Mouse (Mus musculus): ENCODE measurements around the gene Galnt9. TPM values are rescaled to one million over a fixed set of nuclear protein-coding genes. Genes with fewer than 3 reads are reported as not detected.

The Galnt9 gene
- total RNA-seq (2017), result 0.81 and 0.86 TPM in 2 replicates

DNA sequence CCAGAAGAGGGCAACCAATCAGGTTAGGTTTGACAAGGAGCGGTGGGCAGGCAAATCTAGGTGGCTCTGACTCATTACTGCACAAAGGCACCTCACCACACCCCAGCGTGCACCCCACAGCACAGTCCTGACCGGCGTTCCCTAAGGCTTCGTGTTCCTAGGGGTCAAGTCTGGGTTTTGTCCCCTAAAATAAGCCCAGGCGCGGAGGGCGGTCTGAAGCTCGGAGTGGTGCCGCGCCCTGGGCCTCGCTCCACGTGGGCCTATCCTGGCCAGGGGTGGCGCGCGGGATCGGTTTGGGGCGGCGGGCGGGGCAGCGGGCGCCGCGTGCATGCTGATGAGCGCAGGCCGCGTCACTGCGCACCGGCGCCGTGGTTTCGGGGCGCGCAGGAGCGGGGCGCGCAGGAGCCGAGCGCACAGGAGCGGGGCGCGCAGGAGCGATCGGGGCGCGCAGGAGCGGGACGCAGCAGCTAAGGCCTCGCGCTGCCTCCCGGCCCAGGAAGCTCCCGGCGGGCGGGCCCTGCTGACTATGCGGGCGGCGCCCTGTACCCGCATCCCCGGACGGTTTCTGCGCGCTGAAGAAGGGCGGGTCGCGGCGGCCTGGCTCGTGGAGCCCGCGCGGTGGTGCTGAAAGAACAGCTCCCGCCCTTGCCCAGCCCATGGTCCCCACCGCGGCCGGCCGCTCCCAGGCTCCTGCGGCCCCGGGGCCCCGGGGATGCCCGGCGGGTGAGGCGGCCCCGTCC is at the start of gene Galnt9:
Gene Galnt9 (plus strand): TSS at position 405 of the 740 bp plus-strand sequence.
- no peak for ATAC-seq (ENCODE audit: extremely low read depth, insufficient number of reproducible peaks, low FRiP score, poor library complexity, severe bottlenecking)

DNA sequence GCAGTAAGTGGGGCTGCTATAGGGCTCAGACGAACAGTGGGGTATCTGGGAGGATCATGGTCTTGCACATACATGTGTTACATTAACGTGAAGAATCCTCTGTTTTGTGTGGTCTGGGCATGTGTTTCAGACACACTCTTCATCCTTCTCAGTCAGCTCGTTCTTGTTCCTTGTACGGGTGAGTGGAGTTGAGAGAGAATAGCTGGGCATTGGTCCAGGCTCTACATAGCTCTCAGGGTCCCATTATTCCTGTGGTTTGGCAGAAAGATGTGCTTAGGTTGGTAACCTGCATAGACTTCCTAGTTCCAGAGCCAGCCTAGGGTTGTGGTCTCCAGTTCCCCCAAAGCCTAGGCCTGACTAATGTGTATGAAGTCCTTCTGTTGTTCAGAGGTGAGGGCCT is 49.8 kb upstream of the Galnt9 start:
- ATAC-seq (ENCODE audit: extremely low read depth, insufficient number of reproducible peaks, low FRiP score, poor library complexity, severe bottlenecking), result no peak

DNA sequence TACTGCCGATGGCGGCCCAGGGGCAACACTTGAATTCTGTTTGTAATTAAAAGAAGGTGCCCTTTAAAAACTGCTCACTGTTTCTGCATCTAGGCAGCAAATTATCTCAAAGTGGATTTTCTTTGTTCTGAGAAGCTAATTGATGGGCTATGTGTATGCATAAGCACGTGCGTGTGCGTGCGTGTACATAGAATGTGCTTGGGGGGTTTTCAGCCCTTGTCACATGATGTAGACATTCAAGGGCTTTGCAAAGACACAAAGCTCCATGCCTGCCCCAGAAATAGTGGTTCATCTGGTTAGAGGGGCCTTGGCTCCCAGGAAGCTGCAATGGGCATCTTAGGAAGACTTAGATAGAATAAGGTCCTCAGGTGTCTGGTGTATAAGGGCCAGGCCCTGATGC is 49.1 kb upstream of the Galnt9 start:
- ATAC-seq (ENCODE audit: extremely low read depth, insufficient number of reproducible peaks, low FRiP score, poor library complexity, severe bottlenecking), result no peak

DNA sequence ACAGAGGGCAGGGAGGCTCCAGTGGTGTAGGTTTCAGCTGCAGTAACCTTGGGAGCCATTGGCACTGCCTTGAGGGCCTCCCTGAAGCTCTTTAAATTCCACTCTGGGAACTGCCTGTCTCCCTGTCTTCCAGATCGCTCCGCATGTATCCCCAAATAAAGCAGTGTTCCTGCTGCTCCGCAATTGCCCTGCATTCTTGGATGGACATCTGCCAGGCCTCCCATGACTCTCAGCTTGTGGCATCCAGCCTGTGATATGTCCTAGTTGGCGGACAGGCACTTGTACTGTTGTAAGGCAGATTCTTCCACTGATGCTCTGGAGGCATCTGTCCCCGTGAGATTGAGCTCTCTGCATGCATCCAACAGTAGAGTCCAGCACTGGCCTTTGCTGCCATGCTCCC is 46.6 kb upstream of the Galnt9 start:
- no peak for ATAC-seq (ENCODE audit: extremely low read depth, insufficient number of reproducible peaks, low FRiP score, poor library complexity, severe bottlenecking)

DNA sequence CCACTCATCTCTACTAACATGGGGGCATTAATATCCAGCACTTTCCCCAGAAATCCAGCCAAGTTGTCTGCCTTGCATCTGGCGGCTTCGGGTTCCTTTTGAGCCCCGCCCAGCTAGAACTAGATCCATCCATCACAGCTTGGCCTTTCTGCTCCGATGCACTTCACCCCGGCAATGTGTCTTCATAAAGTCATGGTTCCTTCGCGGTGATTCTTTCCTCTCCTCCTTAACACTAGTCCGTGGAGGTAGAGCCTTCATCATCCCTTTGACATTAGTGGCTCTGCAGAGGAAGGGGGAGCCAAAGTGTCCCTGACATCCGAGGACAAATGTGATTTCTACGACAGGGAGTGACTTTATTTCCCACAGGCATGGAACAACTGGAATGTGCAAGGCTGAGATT is 46.1 kb upstream of the Galnt9 start:
- no peak for ATAC-seq (ENCODE audit: extremely low read depth, insufficient number of reproducible peaks, low FRiP score, poor library complexity, severe bottlenecking)

DNA sequence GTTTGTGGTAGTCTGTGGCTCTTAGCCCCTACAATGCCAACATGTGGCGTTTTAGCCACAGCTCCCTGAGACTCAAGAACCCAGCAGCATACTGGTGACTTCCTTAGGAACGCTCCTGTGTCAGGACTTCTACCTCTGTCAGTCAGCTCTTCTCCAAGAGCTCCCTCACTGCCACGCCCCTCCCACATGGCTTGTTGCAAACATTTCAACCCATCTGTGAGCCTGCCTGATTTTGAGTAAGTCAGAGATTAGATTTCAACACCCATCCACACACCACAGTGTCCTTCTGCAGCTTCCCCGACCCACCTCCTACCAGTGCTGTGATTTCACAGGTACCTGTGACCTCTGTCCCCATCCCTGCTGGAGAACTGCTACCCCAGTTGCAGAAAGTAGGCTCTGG is 43.9 kb upstream of the Galnt9 start:
- ATAC-seq (ENCODE audit: extremely low read depth, insufficient number of reproducible peaks, low FRiP score, poor library complexity, severe bottlenecking), result no peak

DNA sequence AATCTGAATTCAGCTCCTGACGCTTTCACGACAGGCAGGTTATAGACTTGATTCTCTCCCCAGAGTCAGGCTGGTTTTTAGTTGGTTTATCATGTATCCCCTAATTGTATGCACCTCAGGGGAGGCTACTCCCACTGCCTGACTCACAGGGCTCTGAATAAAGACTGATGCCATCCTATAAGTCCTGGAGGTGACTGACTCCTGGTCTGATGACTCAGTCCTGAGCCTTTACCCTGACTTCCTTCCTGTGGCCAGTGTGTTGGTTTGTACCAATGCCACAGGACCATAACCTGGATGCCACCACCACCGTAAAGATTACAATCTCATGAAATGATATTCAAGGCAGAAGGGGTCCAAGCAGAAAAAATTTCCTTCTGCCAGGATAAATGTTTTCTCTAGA is 40.8 kb upstream of the Galnt9 start:
- no peak for ATAC-seq (ENCODE audit: extremely low read depth, insufficient number of reproducible peaks, low FRiP score, poor library complexity, severe bottlenecking)

DNA sequence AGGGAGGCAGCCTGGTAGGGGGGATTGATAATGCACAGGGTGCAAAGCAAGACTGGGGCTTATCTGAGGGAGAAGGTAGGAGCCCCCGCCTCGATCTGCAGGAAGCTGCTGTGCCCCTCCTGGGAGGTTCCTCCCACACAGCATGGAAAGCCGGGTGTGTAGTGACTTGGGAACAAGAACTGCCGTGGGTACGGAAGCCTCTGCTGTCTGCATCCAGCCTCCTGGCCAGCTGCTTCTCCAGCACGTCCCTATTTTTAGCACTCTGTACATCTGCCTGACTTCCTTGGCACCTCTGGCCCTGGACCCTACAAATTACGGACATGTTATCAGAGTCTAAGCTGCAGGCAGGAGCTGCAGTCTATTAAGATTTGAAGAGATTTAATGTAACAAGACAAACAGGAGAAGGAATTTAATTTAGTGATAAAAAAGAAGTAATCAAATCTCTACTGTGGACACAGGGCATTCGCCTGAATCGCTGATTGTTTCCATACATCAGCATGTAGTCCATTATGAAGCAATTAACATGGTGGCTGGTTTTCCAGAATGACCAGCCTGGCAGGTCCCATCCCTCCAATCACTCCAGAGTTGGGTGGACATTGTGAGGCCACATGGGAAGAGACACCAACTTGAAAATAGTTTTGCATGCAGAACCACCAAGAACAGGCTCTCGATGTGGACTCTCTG is 38.4 kb upstream of the Galnt9 start:
- ATAC-seq (ENCODE audit: extremely low read depth, insufficient number of reproducible peaks, low FRiP score, poor library complexity, severe bottlenecking), result no peak

DNA sequence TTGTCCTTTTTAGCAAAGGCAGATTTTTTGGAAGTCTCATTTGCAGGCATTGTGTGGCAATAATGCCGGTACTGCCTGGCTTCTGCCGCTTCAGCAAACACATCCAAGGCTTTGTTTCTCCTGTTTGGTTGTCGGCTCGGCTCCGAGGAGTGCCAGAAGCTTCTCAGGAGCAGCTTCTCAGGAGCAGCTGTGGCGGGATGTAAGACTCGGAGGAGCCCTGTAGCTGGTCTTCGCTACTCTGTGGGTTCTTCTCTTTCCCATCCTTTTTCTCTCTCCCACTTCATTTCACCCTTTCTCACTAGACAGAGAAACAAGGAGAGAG is 37.9 kb upstream of the Galnt9 start:
- no peak for ATAC-seq (ENCODE audit: extremely low read depth, insufficient number of reproducible peaks, low FRiP score, poor library complexity, severe bottlenecking)

DNA sequence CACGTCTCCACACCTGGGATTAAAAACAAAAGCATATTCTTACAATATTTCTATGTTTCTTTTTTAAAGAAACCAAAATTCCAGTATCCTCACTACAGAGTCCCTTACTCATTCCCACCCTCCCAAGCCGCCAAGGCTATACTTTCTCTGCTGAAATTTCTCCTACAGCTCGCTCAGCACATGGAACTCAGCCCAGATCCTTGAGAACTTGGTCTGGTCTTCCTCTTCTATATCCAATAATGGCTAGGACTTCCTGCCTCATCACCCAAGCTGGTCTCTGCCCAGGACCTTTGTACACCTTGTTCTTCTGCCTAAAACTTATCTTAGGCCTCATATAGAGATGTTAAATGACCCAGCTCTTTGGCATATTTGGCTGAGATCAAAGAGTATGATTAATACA is 37.3 kb upstream of the Galnt9 start:
- no peak for ATAC-seq (ENCODE audit: extremely low read depth, insufficient number of reproducible peaks, low FRiP score, poor library complexity, severe bottlenecking)

DNA sequence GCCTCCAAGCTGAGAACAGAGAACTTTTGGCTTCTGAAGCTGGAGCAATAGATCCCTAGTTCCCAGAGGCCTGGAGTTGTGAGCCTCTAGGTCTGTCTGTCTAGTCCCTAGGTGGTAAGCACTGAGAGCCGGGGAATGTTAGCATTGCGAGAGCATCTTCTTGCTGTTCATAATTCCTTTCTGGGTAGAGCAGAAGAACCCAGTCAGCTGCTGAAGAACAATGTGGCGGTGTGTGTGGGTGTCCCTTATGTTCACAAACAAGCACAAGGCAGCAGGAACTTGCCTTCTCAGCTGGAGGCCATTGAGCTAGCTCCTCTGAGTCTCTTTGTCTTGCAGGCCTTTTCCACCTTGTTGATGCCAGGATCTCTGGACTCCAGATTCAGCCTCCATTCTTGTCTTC is 36.2 kb upstream of the Galnt9 start:
- ATAC-seq (ENCODE audit: extremely low read depth, insufficient number of reproducible peaks, low FRiP score, poor library complexity, severe bottlenecking), result no peak

DNA sequence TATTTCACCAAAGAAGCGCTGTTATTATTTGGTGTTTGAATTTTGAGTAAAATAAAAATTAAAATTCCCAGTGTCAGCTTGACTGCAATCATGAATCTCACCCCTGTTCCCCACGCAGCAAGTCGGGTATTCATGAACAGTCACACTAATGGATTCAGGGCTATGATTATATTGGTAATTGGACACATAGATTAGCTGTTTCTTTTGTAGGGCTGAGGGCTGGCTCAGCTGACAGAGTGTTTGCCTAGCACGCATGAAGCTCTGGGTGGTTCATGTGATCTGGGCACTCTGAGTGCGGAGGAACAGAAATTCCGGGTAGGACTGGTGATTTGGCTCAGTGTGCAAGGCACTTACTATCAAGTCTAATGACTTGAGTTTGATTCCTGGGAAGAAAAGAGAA is 33.8 kb upstream of the Galnt9 start:
- ATAC-seq (ENCODE audit: extremely low read depth, insufficient number of reproducible peaks, low FRiP score, poor library complexity, severe bottlenecking), result no peak

DNA sequence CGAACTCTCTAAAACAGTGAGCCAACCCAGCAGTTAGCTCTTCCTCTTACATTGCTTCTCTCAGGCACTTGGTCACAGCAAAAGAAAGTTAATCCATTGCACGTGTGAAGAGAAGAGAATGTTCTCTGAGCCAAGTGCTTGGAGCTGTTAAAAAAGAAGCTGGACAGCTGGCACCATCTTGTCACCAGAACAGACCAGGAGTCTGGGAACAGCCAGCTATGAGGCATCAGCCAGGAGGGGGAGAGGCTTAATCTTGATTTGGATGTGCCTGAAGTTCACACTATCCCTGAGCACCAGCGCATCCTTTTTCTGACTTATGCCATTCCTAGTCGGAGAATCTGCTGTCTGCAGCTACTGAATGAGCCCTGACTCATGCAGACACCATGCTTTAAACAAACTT is 30.4 kb upstream of the Galnt9 start:
- ATAC-seq (ENCODE audit: extremely low read depth, insufficient number of reproducible peaks, low FRiP score, poor library complexity, severe bottlenecking), result no peak

DNA sequence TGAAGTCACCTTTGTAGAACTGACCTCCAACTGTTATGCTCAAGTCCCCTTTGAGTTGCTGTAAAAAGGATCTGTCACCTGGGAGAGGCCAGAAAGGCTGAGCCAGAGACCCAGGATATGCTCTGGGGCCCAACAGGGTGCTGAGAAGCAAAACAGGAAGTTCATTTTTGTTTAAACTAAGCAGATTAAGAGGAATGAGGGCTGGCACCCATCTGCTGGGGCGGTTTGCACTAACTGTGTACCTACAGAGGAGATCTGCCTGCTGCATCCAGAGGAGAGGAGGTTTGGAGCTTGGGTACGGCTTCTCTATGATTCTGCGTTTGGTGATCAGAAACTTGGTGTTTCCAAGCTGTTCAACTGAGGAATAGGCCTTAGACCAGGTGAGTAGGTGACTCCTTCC is 29.5 kb upstream of the Galnt9 start:
- ATAC-seq (ENCODE audit: extremely low read depth, insufficient number of reproducible peaks, low FRiP score, poor library complexity, severe bottlenecking), result no peak

DNA sequence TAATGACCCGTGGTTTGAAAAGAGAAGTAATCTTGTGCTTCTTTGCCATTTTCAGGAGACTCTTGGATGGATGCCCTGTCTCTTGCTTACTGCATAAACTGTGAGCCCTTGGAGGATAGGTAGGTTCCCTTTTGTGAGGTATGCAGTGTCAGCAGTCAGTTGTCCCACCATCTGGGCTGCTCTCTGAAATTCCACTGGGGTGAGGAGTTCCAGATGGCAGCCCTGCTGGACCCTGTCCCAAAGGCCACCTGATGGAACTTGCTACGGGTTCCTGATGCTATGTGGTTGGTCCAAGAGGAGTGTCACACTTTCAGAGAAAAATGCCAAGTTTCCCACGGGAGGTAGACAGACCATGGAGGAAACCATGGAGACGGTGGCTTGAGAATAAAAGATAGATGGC is 27.8 kb upstream of the Galnt9 start:
- no peak for ATAC-seq (ENCODE audit: extremely low read depth, insufficient number of reproducible peaks, low FRiP score, poor library complexity, severe bottlenecking)

DNA sequence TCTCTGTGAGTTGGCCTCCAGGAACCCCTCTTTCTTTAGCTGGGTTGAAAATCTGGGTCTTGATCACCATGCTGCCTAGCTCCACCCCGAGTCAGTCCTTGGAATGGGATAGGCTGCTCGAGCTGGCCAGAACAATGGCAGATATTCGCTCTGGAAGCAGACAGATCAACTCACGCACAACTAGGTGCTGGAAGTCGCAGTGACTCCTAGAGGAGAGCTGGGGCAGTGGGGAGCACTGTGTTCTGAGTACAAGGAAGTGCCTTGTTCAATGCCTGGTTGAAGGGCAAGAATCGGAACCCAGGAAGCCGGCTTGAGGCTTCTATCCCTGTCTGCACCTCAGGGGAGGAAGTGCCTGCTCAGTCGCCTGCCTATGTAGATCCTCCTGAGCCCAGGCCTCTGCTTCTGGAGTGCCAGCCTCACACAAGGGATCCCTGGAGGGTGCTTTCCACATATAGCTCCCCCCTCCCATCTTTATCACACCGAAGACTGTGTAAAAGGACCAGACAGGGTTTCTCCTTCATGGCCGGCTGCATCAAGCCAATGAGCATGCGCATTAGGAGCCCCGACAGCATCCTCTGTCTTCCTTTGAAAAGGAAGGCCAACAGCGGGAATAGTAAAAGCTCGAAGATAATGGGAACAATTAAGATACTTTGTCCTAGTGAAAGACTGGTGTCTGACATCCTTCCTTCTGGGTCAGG is 25.9 kb upstream of the Galnt9 start:
- no peak for ATAC-seq (ENCODE audit: extremely low read depth, insufficient number of reproducible peaks, low FRiP score, poor library complexity, severe bottlenecking)

DNA sequence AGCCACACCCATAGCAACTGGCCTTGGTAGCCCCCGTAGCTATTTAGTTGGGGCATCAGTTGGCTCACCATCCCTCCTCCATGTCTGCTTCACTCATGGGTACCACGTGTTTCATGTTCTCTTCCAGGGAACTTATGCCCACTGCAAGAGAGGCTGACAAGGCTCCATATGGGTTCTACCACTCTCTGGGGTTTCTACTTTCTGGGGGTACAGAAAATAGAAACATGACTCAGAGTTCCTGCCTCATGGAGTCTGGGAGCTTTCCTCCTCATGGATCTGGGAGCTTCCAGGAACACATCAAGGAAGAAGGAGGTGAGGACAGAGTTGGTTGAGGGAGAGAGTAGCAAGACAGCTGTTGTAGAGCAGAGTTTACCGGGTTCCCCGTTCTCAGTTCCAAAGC is 23.2 kb upstream of the Galnt9 start:
- ATAC-seq (ENCODE audit: extremely low read depth, insufficient number of reproducible peaks, low FRiP score, poor library complexity, severe bottlenecking), result no peak

DNA sequence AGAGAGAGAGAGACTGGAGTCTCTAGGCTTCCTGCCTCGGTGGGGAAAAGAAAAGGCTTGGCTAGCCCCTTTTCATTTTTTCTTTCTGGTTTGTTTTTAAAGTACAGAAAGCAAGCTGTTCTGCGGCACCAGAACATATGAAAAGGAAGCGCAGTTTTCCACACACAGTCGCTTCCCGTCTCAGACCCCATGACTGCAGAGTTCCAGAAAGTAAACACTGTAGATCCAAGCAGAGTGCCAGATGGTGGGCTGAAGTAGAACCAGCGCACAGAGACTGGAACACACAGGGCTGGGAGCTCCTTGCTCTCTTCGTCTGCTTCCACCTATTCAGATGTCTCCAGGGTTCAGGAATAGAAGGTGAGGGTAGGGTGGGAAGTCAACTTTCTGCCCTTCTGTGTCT is 22.3 kb upstream of the Galnt9 start:
- ATAC-seq (ENCODE audit: extremely low read depth, insufficient number of reproducible peaks, low FRiP score, poor library complexity, severe bottlenecking), result no peak

DNA sequence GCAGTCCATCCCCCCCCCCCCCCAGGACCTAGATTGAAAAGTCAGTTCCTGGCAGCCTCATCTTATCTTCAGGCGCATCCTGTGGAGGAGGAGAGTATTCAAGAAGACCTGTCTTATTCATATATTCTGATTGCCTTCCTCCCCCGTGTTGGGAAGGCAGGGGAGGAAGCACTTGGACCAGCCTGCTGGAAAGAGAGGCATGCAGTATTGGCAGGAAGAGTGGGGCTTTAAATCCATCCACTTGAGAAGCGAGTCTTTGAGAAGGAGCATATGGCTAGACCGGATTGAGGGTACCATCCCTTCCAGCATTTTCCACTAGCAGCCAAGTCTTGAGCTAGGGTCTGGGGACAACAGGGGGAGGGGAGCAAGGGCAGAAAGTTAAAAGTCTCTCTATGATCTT is 20.9 kb upstream of the Galnt9 start:
- no peak for ATAC-seq (ENCODE audit: extremely low read depth, insufficient number of reproducible peaks, low FRiP score, poor library complexity, severe bottlenecking)

DNA sequence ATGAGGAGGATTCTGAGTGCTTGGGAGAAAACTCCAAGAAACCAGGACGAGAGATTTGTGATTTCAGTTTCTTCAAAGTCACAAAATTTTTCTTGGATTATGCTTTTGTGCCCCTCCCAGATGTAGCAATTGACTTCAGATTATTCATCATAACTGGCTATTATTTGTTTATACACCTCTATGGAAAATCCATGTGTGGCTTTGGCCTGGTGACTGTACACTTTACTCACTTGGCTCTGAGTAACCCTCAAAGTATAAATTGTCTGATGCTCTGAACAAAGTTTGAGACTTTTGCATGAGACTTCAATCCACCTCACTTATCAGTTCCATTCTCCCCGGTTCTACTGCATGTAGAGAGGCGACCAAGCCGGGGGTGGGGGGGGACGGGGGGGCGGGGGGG is 18.5 kb upstream of the Galnt9 start:
- ATAC-seq (ENCODE audit: extremely low read depth, insufficient number of reproducible peaks, low FRiP score, poor library complexity, severe bottlenecking), result no peak

Data from neutrophil, adult 5-6 weeks (primary cell).